In genomic region chr6:106819246-106819645, GRCm38 (mm10) we compare ENCODE assay signal across 16 mouse cellular contexts.
"Had no signal": no experiment of that assay in that cellular context is flagged by ENCODE, and none has a peak within 500 bp of the region (broad histone marks: within the 10 kb centered on the region; RNA-seq: fewer than 3 reads in every experiment).

No protein-coding gene starts in this region.

- H3K9ac ChIP-seq: neural tube, embryonic 13.5 days; neural tube, embryonic 15.5 days; stomach, embryonic 15.5 days had no signal

- H3K4me2 ChIP-seq: neural tube, embryonic 13.5 days; neural tube, embryonic 15.5 days; stomach, embryonic 15.5 days had no signal

- DNase-seq: retina, postnatal 1 day; right cerebral cortex, adult 18-20 months; right cerebral cortex, postnatal 14 days; right cerebral cortex, postnatal 25 days; right cerebral cortex, postnatal 4 days; spleen, adult 18-20 months; thymus, adult 18-20 months; thymus, adult 2 months; thymus, postnatal 14 days; thymus, postnatal 25 days; thymus, postnatal 36 days; thymus, postnatal 4 days had no signal

- H3K36me3 ChIP-seq: neural tube, embryonic 13.5 days; neural tube, embryonic 15.5 days; stomach, embryonic 15.5 days had no signal

- H3K4me1 ChIP-seq: stomach, embryonic 15.5 days had no signal

- H3K27ac ChIP-seq: neural tube, embryonic 13.5 days; neural tube, embryonic 15.5 days; stomach, embryonic 15.5 days; stomach, postnatal 0 days had no signal

- H3K9me3 ChIP-seq: neural tube, embryonic 13.5 days; neural tube, embryonic 15.5 days; stomach, embryonic 15.5 days had no signal

- H3K27me3 ChIP-seq: neural tube, embryonic 13.5 days; neural tube, embryonic 15.5 days; stomach, embryonic 15.5 days had no signal

- H3K4me3 ChIP-seq: neural tube, embryonic 13.5 days; neural tube, embryonic 15.5 days; stomach, embryonic 15.5 days had no signal
